Mouse (Mus musculus) macrophage (primary cell): ENCODE results near the gene Fcgr2b. TPM values are rescaled to one million over a fixed set of nuclear protein-coding genes. Genes with fewer than 3 reads are reported as not detected.
"Not testable (repeated sequence)": the region's sequence is repeated elsewhere in the genome, so short reads cannot be mapped to it uniquely, and the experiment has no call there.

Source experiments
- H3K27ac ChIP-seq: fragments of 350-480 bp; formaldehyde crosslinking; 2 replicates; pipeline ENCODE4 v1.9.0; 2021
- H3K36me3 ChIP-seq: fragments of 350-480 bp; formaldehyde crosslinking; 2 replicates; pipeline ENCODE4 v1.9.0; 2021; ENCODE audit errors: inconsistent target
- H3K4me3 ChIP-seq: fragments of 350-480 bp; formaldehyde crosslinking; 2 replicates; pipeline ENCODE4 v1.9.0; 2021; ENCODE audit errors: inconsistent target
- H3K79me2 ChIP-seq: fragments of 350-480 bp; formaldehyde crosslinking; 2 replicates; pipeline ENCODE4 v1.9.0; 2021; ENCODE audit errors: inconsistent target
- WGBS: methylation state at CpG from one replicate; pipeline ENCODE4 v1.1.7; 2026; ENCODE audit warnings: inconsistent platforms; ENCODE audit not compliant: missing documents; 5-methylcytosine and 5-hydroxymethylcytosine counted together
- polyA plus RNA-seq: library from polyadenylated mRNA; stranded (reverse); fragments of 250-400 nt; gene quantifications from 3 replicates; pipeline ENCODE4 v1.2.4, GENCODE M21; 2018; ENCODE audit warnings: inconsistent platforms

The Fcgr2b gene
- polyA plus RNA-seq, 1 experiment from 2014 or later: 791 TPM

GRCm38 (mm10) chr1:170963087-170963486, 13.3 kb downstream of the Fcgr2b start:
- H3K4me3 ChIP-seq: no peak overlapping the region
- peak overlapping the region; percentile 59; the same call in 1 of the 2 replicates for H3K27ac ChIP-seq
- H3K36me3 ChIP-seq: peaks cover 61% of the 10 kb centered on the region
- WGBS: 95% methylated on average over 7 of the region's 7 CpGs
- H3K79me2 ChIP-seq: peaks cover 13% of the 10 kb centered on the region; the same call in 1 of the 2 replicates

- Histone ChIP-seq H3K36me3 (peaks cover 59% of the 10 kb centered on the region), H3K27ac (peak overlapping the region; percentile 59), H3K4me3 (no peak overlapping the region), H3K79me2 (peaks cover 13% of the 10 kb centered on the region; the same call in 1 of the 2 replicates)
- 69% methylated on average over 2 of the region's 2 CpGs for WGBS
These were observed 14.0 kb downstream of the Fcgr2b start for GRCm38 (mm10) chr1:170962301-170962700.

DNA sequence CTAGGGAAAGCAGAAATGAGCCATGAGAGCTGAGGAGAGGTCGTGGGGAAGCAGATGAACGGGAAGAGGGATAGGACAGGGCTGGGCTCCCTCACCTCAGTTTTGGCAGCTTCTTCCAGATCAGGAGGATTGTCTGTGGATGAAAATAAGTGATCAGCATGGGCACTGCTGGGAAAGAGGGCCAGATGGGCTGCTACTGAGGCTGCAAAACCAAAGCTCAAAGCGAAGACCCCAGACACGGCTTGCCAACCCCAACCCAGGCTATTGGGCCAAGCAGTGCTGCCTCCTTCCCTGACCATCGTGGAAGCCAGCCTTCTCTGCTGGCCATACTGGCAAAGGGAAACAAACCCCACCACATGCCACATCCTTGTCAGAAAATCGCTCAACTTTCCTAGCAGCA, 15.2 kb downstream of the Fcgr2b start:
- WGBS: 80% methylated on average over 6 of the region's 6 CpGs
- peaks cover 47% of the 10 kb centered on the region for H3K36me3 ChIP-seq
- peaks cover 2% of the 10 kb centered on the region; the same call in 1 of the 2 replicates for H3K79me2 ChIP-seq

GRCm38 (mm10) chr1:170959791-170960190, 16.6 kb downstream of the Fcgr2b start:
- Histone ChIP-seq H3K36me3 (peaks cover 34% of the 10 kb centered on the region), H3K4me3 (no peak overlapping the region), H3K27ac (peak overlapping the region; percentile 74), H3K79me2 (no peaks in the 10 kb centered on the region)
- WGBS: 43% methylated on average over 2 of the region's 2 CpGs

More for the DNA sequence above, 15.2 kb downstream of the Fcgr2b start:
- no peak overlapping the region for H3K4me3 ChIP-seq
- H3K27ac ChIP-seq: no peak overlapping the region

- 63% methylated on average over 3 of the region's 3 CpGs for WGBS
- no peaks in the 10 kb centered on the region for H3K79me2 ChIP-seq
- no peak overlapping the region for H3K4me3 ChIP-seq
- H3K36me3 ChIP-seq: peaks cover 18% of the 10 kb centered on the region
- H3K27ac ChIP-seq: no peak overlapping the region
These were observed 18.1 kb downstream of the Fcgr2b start for GRCm38 (mm10) chr1:170958225-170958624.

DNA sequence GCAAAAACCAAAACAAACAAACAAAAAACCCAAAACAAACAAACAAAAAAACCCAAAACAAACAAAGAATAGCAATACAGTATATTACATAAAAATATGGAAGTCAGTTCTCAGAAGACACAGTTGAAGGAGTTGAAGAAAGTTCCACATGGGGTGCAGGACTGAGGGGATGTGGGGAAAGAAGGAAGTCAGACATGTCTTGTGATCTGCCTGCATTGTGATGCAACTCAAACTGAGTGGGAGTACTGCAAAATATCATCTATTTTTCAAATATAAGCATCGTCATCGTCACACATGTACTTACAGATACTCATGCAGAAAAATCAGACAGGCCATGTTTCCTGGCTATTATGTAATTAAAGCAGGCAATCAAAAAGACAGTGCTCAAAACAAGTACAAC, 23.2 kb downstream of the Fcgr2b start:
- Histone ChIP-seq H3K4me3 (no peak overlapping the region), H3K36me3 (no peaks in the 10 kb centered on the region), H3K79me2 (no peaks in the 10 kb centered on the region), H3K27ac (peak overlapping the region; percentile 89)
- WGBS: 8% methylated on average over 2 of the region's 2 CpGs

- peak overlapping the region; percentile 17 for H3K27ac ChIP-seq
- H3K36me3 ChIP-seq: no peaks in the 10 kb centered on the region
- WGBS: 72% methylated on average over 3 of the region's 3 CpGs
- no peak overlapping the region for H3K4me3 ChIP-seq
- no peaks in the 10 kb centered on the region for H3K79me2 ChIP-seq
These were observed 25.6 kb downstream of the Fcgr2b start for GRCm38 (mm10) chr1:170950772-170951171.

GRCm38 (mm10) chr1:170944908-170945307, 31.4 kb downstream of the Fcgr2b start:
- WGBS: no CpG with 5 or more reads among the region's 9 CpGs
- H3K27ac ChIP-seq, H3K36me3 ChIP-seq, H3K79me2 ChIP-seq, H3K4me3 ChIP-seq: not testable (repeated sequence)

GRCm38 (mm10) chr1:170944151-170944550, 32.2 kb downstream of the Fcgr2b start:
- H3K4me3 ChIP-seq, H3K36me3 ChIP-seq, H3K27ac ChIP-seq, H3K79me2 ChIP-seq: not testable (repeated sequence)
- WGBS: 94% methylated on average over 8 of the region's 9 CpGs

DNA sequence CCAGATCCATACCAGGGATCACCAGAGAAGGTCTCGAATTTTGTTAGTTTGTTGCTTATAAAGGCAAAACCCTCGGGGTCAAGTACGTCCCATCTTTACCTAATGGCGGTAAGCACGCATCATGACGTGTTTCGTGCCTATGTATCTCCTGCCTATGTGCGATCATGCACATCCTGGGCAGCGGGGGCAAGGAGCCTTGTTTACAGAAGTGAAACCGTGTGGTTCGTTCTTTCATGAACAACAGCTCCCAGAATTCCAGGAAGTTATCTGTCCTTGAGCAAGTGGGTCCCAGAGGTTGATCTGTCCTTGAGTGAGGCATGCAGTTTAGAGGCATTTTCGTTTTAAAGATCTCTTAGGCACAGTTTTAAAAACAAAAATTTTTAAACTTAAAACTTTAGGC, 37.1 kb downstream of the Fcgr2b start:
- Histone ChIP-seq H3K4me3 (no peak overlapping the region), H3K27ac (peak overlapping the region; percentile 53), H3K79me2 (no peaks in the 10 kb centered on the region), H3K36me3 (no peaks in the 10 kb centered on the region)
- 38% methylated on average over 12 of the region's 12 CpGs for WGBS

- Histone ChIP-seq H3K36me3 (no peaks in the 10 kb centered on the region), H3K27ac (peak overlapping the region; percentile 83), H3K79me2 (no peaks in the 10 kb centered on the region), H3K4me3 (no peak overlapping the region)
- 20% methylated on average over 2 of the region's 2 CpGs for WGBS
These were observed 42.0 kb downstream of the Fcgr2b start for GRCm38 (mm10) chr1:170934383-170934782.

- H3K4me3 ChIP-seq: no peak overlapping the region
- H3K36me3 ChIP-seq: no peaks in the 10 kb centered on the region
- H3K27ac ChIP-seq: peak overlapping the region; percentile 83
- 64% methylated on average over 1 of the region's 1 CpGs for WGBS
- H3K79me2 ChIP-seq: no peaks in the 10 kb centered on the region
These were observed 42.4 kb downstream of the Fcgr2b start for GRCm38 (mm10) chr1:170933940-170934339.

- no peaks in the 10 kb centered on the region for H3K79me2 ChIP-seq
- no peaks in the 10 kb centered on the region for H3K36me3 ChIP-seq
- WGBS: 95% methylated on average over 6 of the region's 6 CpGs
- H3K27ac ChIP-seq: peak overlapping the region; percentile 83
- no peak overlapping the region for H3K4me3 ChIP-seq
These were observed 42.9 kb downstream of the Fcgr2b start for GRCm38 (mm10) chr1:170933386-170933920.

GRCm38 (mm10) chr1:170932043-170932442, 44.3 kb downstream of the Fcgr2b start:
- Histone ChIP-seq H3K79me2 (no peaks in the 10 kb centered on the region), H3K36me3 (no peaks in the 10 kb centered on the region), H3K27ac (0 out of 2 replicates have a peak overlapping the region, but pooled peaks have one; percentile 4), H3K4me3 (no peak overlapping the region)
- WGBS: 37% methylated on average over 3 of the region's 3 CpGs

DNA sequence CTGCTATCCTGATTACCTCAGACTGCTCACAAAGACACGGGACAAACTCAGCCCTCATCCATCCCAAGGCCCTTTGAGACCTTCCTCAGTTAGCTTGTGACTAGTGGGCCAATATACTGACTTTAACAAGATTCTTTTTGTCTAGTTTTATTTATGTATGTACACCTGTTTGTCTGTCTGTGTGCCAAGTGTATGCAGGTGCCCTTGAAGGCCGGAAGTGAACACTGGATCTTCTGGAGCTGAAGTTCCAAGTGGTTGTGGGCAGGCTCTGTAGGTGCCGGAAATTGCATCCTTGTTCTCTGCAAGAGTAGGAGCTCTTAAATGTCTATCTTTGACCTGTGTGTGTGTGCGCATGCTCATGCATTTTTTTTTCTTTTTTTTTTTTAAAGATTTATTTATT, 47.1 kb downstream of the Fcgr2b start:
- WGBS: 96% methylated on average over 3 of the region's 4 CpGs
- Histone ChIP-seq H3K4me3 (no peak overlapping the region), H3K27ac (no peak overlapping the region), H3K36me3 (no peaks in the 10 kb centered on the region), H3K79me2 (no peaks in the 10 kb centered on the region)

- Histone ChIP-seq H3K79me2 (no peaks in the 10 kb centered on the region), H3K27ac (no peak overlapping the region), H3K36me3 (no peaks in the 10 kb centered on the region), H3K4me3 (no peak overlapping the region)
- 72% methylated on average over 2 of the region's 2 CpGs for WGBS
These were observed 47.9 kb downstream of the Fcgr2b start for GRCm38 (mm10) chr1:170928467-170928866.
